Mouse (Mus musculus): ENCODE results near the gene Slc30a10. TPM values are rescaled to one million over a fixed set of nuclear protein-coding genes. Genes with fewer than 3 reads are reported as not detected.
A peak's percentile ranks its signal among the peaks of the same experiment; 100 is the strongest.

Gene Slc30a10
- polyA plus RNA-seq, 1 experiment from 2014 or later: 9.9 TPM

- Histone ChIP-seq H3K9me3 (no peaks in the 10 kb centered on the region), H3K27ac (replicated peaks) (no peak overlapping the region), H3K27me3 (no peaks in the 10 kb centered on the region), H3K4me1 (no peaks in the 10 kb centered on the region), H3K4me2 (replicated peaks) (no peak overlapping the region), H3K9ac (replicated peaks) (no peak overlapping the region), H3K4me3 (no peak overlapping the region), H3K36me3 (no peaks in the 10 kb centered on the region)
- no peak for ATAC-seq (replicated peaks)
- 66% methylated on average over 8 of the region's 8 CpGs for WGBS
Observed at GRCm38 (mm10) chr1:185472025-185472720, 17.5 kb downstream of the Slc30a10 start.

GRCm38 (mm10) chr1:185472730-185473129, 18.1 kb downstream of the Slc30a10 start:
- Histone ChIP-seq H3K36me3 (no peaks in the 10 kb centered on the region), H3K9me3 (no peaks in the 10 kb centered on the region), H3K9ac (replicated peaks) (no peak overlapping the region), H3K4me2 (replicated peaks) (no peak overlapping the region), H3K4me3 (no peak overlapping the region), H3K27me3 (no peaks in the 10 kb centered on the region), H3K27ac (replicated peaks) (no peak overlapping the region), H3K4me1 (no peaks in the 10 kb centered on the region)
- WGBS: 92% methylated on average over 4 of the region's 4 CpGs
- no peak for ATAC-seq (replicated peaks)

DNA sequence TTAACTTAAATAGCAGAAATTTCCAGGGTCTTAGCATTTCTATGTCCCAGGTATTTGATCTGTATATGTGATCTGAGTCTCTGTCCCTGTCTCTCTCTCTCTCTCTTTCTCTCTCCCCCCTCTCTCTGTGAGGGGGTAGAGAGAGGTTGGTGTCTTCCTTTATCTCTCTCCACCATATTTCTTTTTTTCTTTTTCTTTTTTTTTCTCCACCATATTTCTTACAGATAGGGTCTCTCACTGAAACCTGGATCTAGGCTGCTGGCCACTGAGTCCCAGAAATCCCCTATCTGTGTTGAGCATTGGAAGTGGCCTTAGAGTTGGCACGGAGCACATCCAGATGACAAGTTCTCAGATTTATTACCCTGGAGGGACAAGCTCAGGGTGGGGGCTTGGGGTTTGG, 18.8 kb downstream of the Slc30a10 start:
- H3K9ac ChIP-seq (replicated peaks): no peak overlapping the region
- H3K36me3 ChIP-seq: no peaks in the 10 kb centered on the region
- no peaks in the 10 kb centered on the region for H3K9me3 ChIP-seq
- H3K4me2 ChIP-seq (replicated peaks): no peak overlapping the region
- no peak for ATAC-seq (replicated peaks)
- no peaks in the 10 kb centered on the region for H3K4me1 ChIP-seq
- WGBS: 100% methylated on average over 1 of the region's 1 CpGs
- H3K27me3 ChIP-seq: no peaks in the 10 kb centered on the region
- H3K4me3 ChIP-seq: no peak overlapping the region
- no peak overlapping the region for H3K27ac ChIP-seq (replicated peaks)

- Histone ChIP-seq H3K9ac (replicated peaks) (no peak overlapping the region), H3K36me3 (no peaks in the 10 kb centered on the region), H3K4me1 (peaks cover 15% of the 10 kb centered on the region), H3K9me3 (no peaks in the 10 kb centered on the region), H3K4me3 (no peak overlapping the region), H3K27me3 (no peaks in the 10 kb centered on the region), H3K4me2 (replicated peaks) (no peak overlapping the region), H3K27ac (replicated peaks) (no peak overlapping the region)
- 95% methylated on average over 4 of the region's 4 CpGs for WGBS
- ATAC-seq (replicated peaks): no peak
Observed at GRCm38 (mm10) chr1:185479861-185480260, 25.2 kb downstream of the Slc30a10 start.

DNA sequence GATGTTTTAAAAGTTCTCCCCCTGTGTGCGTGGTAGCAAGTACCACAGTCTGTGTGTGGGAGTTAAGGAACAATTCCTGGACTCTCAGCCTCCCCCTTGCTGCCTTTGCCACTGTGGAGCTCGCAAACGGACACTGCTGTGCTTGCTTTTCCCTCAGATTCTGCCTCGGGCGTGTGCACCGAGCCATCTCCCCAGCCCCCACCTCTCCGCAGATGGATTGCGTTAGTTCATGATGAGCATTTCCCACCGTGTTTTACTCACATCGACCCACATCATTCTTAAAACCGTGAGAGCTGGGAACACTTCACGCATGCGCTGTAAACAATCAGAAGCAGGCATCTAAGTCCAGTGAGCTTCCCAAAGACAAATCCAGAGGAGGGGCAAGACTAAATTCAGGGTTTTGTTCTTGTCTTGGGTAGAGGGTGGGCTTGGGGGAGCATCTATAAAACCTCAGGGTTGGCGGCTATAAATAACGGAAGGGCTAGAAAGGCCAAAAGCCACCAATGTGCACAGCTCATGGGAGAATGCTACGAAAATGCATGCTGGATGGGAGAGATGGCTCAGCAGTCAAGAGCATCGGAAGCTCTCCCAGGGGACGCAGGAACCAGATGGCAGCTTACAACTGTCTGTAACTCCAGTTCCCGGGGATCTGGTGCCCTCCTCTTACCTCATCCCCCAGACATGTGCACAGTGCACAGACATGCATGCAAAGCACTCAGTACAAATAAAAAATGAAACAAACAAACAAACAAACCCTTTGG, 27.5 kb downstream of the Slc30a10 start:
- Histone ChIP-seq H3K9ac (replicated peaks) (no peak overlapping the region; the same call in 1 of the 2 replicates), H3K4me3 (no peak overlapping the region), H3K36me3 (no peaks in the 10 kb centered on the region), H3K4me2 (replicated peaks) (peak overlapping the region; percentile 16; the same call in 1 of the 2 replicates), H3K27ac (replicated peaks) (peak overlapping the region; percentile 69), H3K9me3 (no peaks in the 10 kb centered on the region), H3K4me1 (peaks cover 15% of the 10 kb centered on the region), H3K27me3 (no peaks in the 10 kb centered on the region)
- peak; percentile 80 for ATAC-seq (replicated peaks)
- WGBS: 57% methylated on average over 19 of the region's 19 CpGs

GRCm38 (mm10) chr1:185482762-185483161, 28.1 kb downstream of the Slc30a10 start:
- Histone ChIP-seq H3K27me3 (no peaks in the 10 kb centered on the region), H3K9me3 (no peaks in the 10 kb centered on the region), H3K4me2 (replicated peaks) (peak overlapping the region; percentile 16; the same call in 1 of the 2 replicates), H3K9ac (replicated peaks) (no peak overlapping the region), H3K4me3 (no peak overlapping the region), H3K27ac (replicated peaks) (peak overlapping the region; percentile 69), H3K36me3 (no peaks in the 10 kb centered on the region), H3K4me1 (peaks cover 15% of the 10 kb centered on the region)
- 72% methylated on average over 2 of the region's 2 CpGs for WGBS
- ATAC-seq (replicated peaks): peak; percentile 51

DNA sequence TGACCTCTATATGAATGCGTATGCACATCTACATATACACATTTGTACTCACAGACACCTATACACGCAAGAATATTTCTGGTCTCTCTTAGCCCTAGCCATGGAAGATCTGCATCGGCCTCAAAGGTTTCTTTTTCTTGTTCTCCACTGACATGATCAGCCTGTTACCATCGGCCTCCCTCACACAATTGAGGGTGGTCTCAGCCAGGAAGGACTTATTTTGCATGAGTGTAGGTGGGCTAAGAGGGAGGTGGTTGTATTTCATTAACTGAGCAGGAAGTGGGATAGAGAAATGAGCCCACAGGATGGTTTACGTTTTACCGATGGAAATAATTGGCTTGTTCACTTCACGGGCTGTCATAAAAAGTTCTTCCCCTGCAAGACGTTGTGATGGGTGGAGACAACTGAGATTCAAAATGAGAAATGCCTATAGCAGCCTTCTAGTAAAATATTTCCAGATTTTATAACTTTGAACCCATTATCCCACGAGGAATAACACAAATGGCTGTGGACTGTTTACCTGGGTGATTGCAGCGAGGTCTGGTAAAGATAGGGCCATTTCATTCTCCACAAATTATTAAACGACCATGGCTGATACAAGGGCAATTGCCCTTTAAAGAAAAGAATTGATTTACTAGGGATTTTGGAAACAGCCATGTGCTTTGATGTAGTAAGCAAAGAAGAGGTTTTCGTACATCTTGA, 28.9 kb downstream of the Slc30a10 start:
- no peak for ATAC-seq (replicated peaks)
- H3K9me3 ChIP-seq: no peaks in the 10 kb centered on the region
- H3K9ac ChIP-seq (replicated peaks): no peak overlapping the region
- H3K4me1 ChIP-seq: peaks cover 15% of the 10 kb centered on the region
- H3K27ac ChIP-seq (replicated peaks): no peak overlapping the region
- no peaks in the 10 kb centered on the region for H3K36me3 ChIP-seq
- H3K4me2 ChIP-seq (replicated peaks): no peak overlapping the region
- no peaks in the 10 kb centered on the region for H3K27me3 ChIP-seq
- WGBS: 83% methylated on average over 12 of the region's 12 CpGs
- no peak overlapping the region for H3K4me3 ChIP-seq

DNA sequence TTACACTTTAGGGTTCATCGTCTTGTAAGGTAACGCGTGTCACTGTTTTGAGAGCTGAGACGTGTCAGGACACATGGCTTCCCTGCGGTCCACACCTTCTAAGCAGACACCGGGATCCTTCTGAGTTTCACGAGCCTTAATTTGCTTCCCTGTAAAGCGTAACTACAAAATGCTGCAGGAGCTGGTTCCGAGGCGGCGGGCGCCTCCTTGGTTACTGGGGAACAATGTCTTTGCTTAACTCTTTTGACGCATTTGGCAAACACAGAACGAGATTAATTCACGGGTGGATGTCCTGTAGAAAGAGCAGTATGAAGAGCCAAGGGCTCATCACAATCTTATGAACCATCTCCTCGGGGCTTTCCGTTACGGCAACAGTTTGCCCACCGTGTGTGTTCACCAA, 29.6 kb downstream of the Slc30a10 start:
- Histone ChIP-seq H3K9me3 (no peaks in the 10 kb centered on the region), H3K27me3 (no peaks in the 10 kb centered on the region), H3K4me3 (no peak overlapping the region), H3K27ac (replicated peaks) (no peak overlapping the region), H3K4me1 (peaks cover 19% of the 10 kb centered on the region), H3K9ac (replicated peaks) (no peak overlapping the region), H3K36me3 (no peaks in the 10 kb centered on the region), H3K4me2 (replicated peaks) (no peak overlapping the region)
- no peak for ATAC-seq (replicated peaks)
- WGBS: 45% methylated on average over 19 of the region's 19 CpGs

- peaks cover 9% of the 10 kb centered on the region for H3K4me1 ChIP-seq
- H3K4me2 ChIP-seq (replicated peaks): no peak overlapping the region
- ATAC-seq (replicated peaks): no peak
- no peaks in the 10 kb centered on the region for H3K9me3 ChIP-seq
- H3K4me3 ChIP-seq: no peak overlapping the region
- 73% methylated on average over 6 of the region's 6 CpGs for whole genome bisulfite sequencing
- no peak overlapping the region for H3K27ac ChIP-seq (replicated peaks)
- no peaks in the 10 kb centered on the region for H3K36me3 ChIP-seq
- no peaks in the 10 kb centered on the region for H3K27me3 ChIP-seq
- H3K9ac ChIP-seq (replicated peaks): no peak overlapping the region
Observed at GRCm38 (mm10) chr1:185489893-185490292, 35.2 kb downstream of the Slc30a10 start.

DNA sequence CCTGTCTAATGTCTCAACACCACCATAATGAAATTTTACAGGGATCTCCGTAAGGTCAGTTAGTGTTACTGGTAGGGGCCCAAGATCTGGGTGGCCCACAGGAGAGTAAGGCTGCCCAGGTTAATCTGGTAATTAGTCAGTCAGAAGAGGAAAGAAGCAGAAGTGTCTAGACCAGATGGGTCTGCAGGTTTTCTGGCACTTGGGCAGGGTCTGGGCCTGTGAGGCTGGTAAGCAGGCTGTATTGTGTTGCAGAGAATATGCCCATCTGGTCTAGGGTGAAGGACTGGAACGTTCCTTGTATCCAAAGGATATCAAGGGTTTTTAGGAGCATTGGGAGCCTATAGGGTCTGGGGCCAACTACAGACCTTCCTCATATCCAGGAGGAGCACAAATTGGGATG, 36.0 kb downstream of the Slc30a10 start:
- WGBS: 73% methylated on average over 2 of the region's 2 CpGs
- H3K4me3 ChIP-seq: no peak overlapping the region
- no peaks in the 10 kb centered on the region for H3K27me3 ChIP-seq
- no peak overlapping the region for H3K9ac ChIP-seq (replicated peaks)
- H3K36me3 ChIP-seq: no peaks in the 10 kb centered on the region
- no peak overlapping the region for H3K4me2 ChIP-seq (replicated peaks)
- ATAC-seq (replicated peaks): 0 out of 2 replicates have a peak, but pooled peaks have one; percentile 38
- peaks cover 9% of the 10 kb centered on the region for H3K4me1 ChIP-seq
- no peaks in the 10 kb centered on the region for H3K9me3 ChIP-seq
- H3K27ac ChIP-seq (replicated peaks): no peak overlapping the region

- H3K27ac ChIP-seq (replicated peaks): peak overlapping the region; percentile 60
Observed at GRCm38 (mm10) chr1:185493439-185494034, 38.9 kb downstream of the Slc30a10 start.

More at GRCm38 (mm10) chr1:185493439-185494034, 38.9 kb downstream of the Slc30a10 start:
- H3K9me3 ChIP-seq: no peaks in the 10 kb centered on the region
- no peak overlapping the region for H3K4me2 ChIP-seq (replicated peaks)
- H3K36me3 ChIP-seq: no peaks in the 10 kb centered on the region
- ATAC-seq (replicated peaks): peak; percentile 79
- 8% methylated on average over 4 of the region's 4 CpGs for WGBS
- H3K4me1 ChIP-seq: peaks cover 23% of the 10 kb centered on the region
- H3K4me3 ChIP-seq: no peak overlapping the region
- H3K9ac ChIP-seq (replicated peaks): no peak overlapping the region
- no peaks in the 10 kb centered on the region for H3K27me3 ChIP-seq
